Mouse (Mus musculus) lung, adult 2 months (tissue): Measurements from ENCODE around the gene Tjp1. TPM values are rescaled to one million over a fixed set of nuclear protein-coding genes. Genes with fewer than 3 reads are reported as not detected.

Experiments used
- DNase-seq: peaks from one replicate; pipeline ENCODE4 v3.0.0; 2022
- H3K4me1 ChIP-seq: fragments of 200-500 bp; 2 replicates; pipeline ENCODE4 v1.6.1; 2011; ENCODE audit warnings: low read length; ENCODE audit not compliant: control insufficient read depth, insufficient read depth
- H3K4me3 ChIP-seq: fragments of 200-500 bp; replicated peaks from 2 replicates; pipeline ENCODE3; 2011; ENCODE audit warnings: low read depth, mild to moderate bottlenecking, control low read depth, low read length; ENCODE audit errors: extremely low read depth
- CTCF ChIP-seq: fragments of 200-500 bp; IDR thresholded peaks from 2 replicates; pipeline ENCODE4 v1.5.1; 2011; ENCODE audit warnings: mild to moderate bottlenecking, low read length, control low read depth; ENCODE audit not compliant: insufficient read depth
- POLR2A ChIP-seq: fragments of 200-500 bp; IDR thresholded peaks from 2 replicates; pipeline ENCODE4 v1.6.1; 2011; ENCODE audit warnings: low read depth, mild to moderate bottlenecking, control low read depth, low read length, borderline replicate concordance; ENCODE audit errors: extremely low read depth
- WGBS: fragments of 180-500 bp; shearing (Covaris S2); methylation state at CpG from one replicate; pipeline ENCODE4 v1.1.7; 2018; 5-methylcytosine and 5-hydroxymethylcytosine counted together
- polyA plus RNA-seq: library from polyadenylated mRNA; depleted of rRNA; stranded (reverse); fragments of >200 nt; gene quantifications from 2 replicates; pipeline ENCODE4 v1.2.3, GENCODE M21; 2012; rRNA removed

The Tjp1 gene
- polyA plus RNA-seq, 1 experiment = 64.8 TPM

- WGBS = 71% methylated on average over 2 of the region's 2 CpGs
- no peak for DNase-seq
- H3K4me3 ChIP-seq = no peak overlapping the region
- no peak for TF ChIP-seq POLR2A
- TF ChIP-seq CTCF = no peak
- no peaks in the 10 kb centered on the region for H3K4me1 ChIP-seq
Observed at GRCm38 (mm10) chr7:65315182-65315581, 212.4 kb downstream of the Tjp1 start.

- 88% methylated on average over 6 of the region's 6 CpGs for WGBS
- no peak for DNase-seq
- TF ChIP-seq POLR2A (no peak), CTCF (no peak)
- Histone ChIP-seq H3K4me1 (no peaks in the 10 kb centered on the region), H3K4me3 (no peak overlapping the region)
Observed at GRCm38 (mm10) chr7:65296675-65297589, 230.6 kb downstream of the Tjp1 start.

GRCm38 (mm10) chr7:65282886-65283285, 244.7 kb downstream of the Tjp1 start:
- TF ChIP-seq CTCF (no peak), POLR2A (no peak)

GRCm38 (mm10) chr7:65281960-65282359, 245.6 kb downstream of the Tjp1 start:
- TF ChIP-seq CTCF (no peak), POLR2A (no peak)
- no peak for DNase-seq
- no peaks in the 10 kb centered on the region for H3K4me1 ChIP-seq
- no peak overlapping the region for H3K4me3 ChIP-seq
- WGBS = 64% methylated on average over 3 of the region's 3 CpGs

More at GRCm38 (mm10) chr7:65282886-65283285, 244.7 kb downstream of the Tjp1 start:
- 67% methylated on average over 16 of the region's 16 CpGs for WGBS
- DNase-seq = no peak
- no peak overlapping the region for H3K4me3 ChIP-seq
- H3K4me1 ChIP-seq = no peaks in the 10 kb centered on the region

GRCm38 (mm10) chr7:65280944-65281912, 246.4 kb downstream of the Tjp1 start:
- no peaks in the 10 kb centered on the region for H3K4me1 ChIP-seq
- TF ChIP-seq POLR2A (no peak), CTCF (no peak)
- DNase-seq = no peak
- 66% methylated on average over 10 of the region's 10 CpGs for WGBS
- no peak overlapping the region for H3K4me3 ChIP-seq

GRCm38 (mm10) chr7:65279277-65279676, 248.3 kb downstream of the Tjp1 start:
- no peak overlapping the region for H3K4me3 ChIP-seq
- no peaks in the 10 kb centered on the region for H3K4me1 ChIP-seq
- no peak for TF ChIP-seq CTCF
- TF ChIP-seq POLR2A = no peak
- WGBS = 62% methylated on average over 13 of the region's 13 CpGs
- no peak for DNase-seq

- H3K4me1 ChIP-seq = no peaks in the 10 kb centered on the region
Observed at GRCm38 (mm10) chr7:65275761-65276160, 251.8 kb downstream of the Tjp1 start.

GRCm38 (mm10) chr7:65274216-65274615, 253.4 kb downstream of the Tjp1 start:
- TF ChIP-seq CTCF (no peak), POLR2A (no peak)
- 71% methylated on average over 5 of the region's 5 CpGs for WGBS
- no peak overlapping the region for H3K4me3 ChIP-seq
- DNase-seq = no peak
- H3K4me1 ChIP-seq = no peaks in the 10 kb centered on the region

More at GRCm38 (mm10) chr7:65275761-65276160, 251.8 kb downstream of the Tjp1 start:
- H3K4me3 ChIP-seq = no peak overlapping the region
- 77% methylated on average over 4 of the region's 4 CpGs for WGBS
- TF ChIP-seq CTCF = no peak
- TF ChIP-seq POLR2A = no peak
- DNase-seq = no peak

- TF ChIP-seq CTCF (no peak), POLR2A (no peak)
- WGBS = 63% methylated on average over 8 of the region's 8 CpGs
Observed at GRCm38 (mm10) chr7:65249656-65250055, 277.9 kb downstream of the Tjp1 start.

More at GRCm38 (mm10) chr7:65249656-65250055, 277.9 kb downstream of the Tjp1 start:
- no peak for DNase-seq
- Histone ChIP-seq H3K4me3 (no peak overlapping the region), H3K4me1 (no peaks in the 10 kb centered on the region)

Other genes starting within 250 kb of the Tjp1 start
- 3.8 and 4.1 TPM in 2 replicates for gene Tarsl2, start 117.1 kb upstream of the Tjp1 start, polyA plus RNA-seq
- 85.5 and 92.1 TPM in 2 replicates for gene Tm2d3, start 163.4 kb upstream of the Tjp1 start, polyA plus RNA-seq